Mouse (Mus musculus): ENCODE data around the gene Ms4a4a. TPM values are rescaled to one million over a fixed set of nuclear protein-coding genes. Genes with fewer than 3 reads are reported as not detected.
"Not testable (repeated sequence)": the region's sequence is repeated elsewhere in the genome, so short reads cannot be mapped to it uniquely, and the experiment has no call there.

Ms4a4a gene
- total RNA-seq (2021): 1 to 10 TPM; 2.6 to 6.4 TPM
- long read RNA-seq, experiment 1, partial matches to known transcripts: 1 of 4 reads
- long read RNA-seq, experiment 1, other reads (novel, unspliced or antisense): 3 of 4 reads
- long read RNA-seq, experiment 2, partial matches to known transcripts: 0 of 1 reads
- long read RNA-seq, experiment 2, other reads (novel, unspliced or antisense): 0 of 1 reads

GRCm38 (mm10) chr19:11375273-11375672, at the start of gene Ms4a4a:
Ms4a4a (plus strand) TSS chr19:11375523.
- no peak for DNase-seq

GRCm38 (mm10) chr19:11335932-11336331, 39.4 kb upstream of the Ms4a4a start, which contains the start of gene Ms4a7:
Ms4a7 (minus strand) TSS chr19:11336146.
- no peak for DNase-seq

- no peak for DNase-seq
Measured at GRCm38 (mm10) chr19:11343147-11343546, 32.2 kb upstream of the Ms4a4a start.

- DNase-seq: no peak
Measured at GRCm38 (mm10) chr19:11343992-11344391, 31.3 kb upstream of the Ms4a4a start.

DNA sequence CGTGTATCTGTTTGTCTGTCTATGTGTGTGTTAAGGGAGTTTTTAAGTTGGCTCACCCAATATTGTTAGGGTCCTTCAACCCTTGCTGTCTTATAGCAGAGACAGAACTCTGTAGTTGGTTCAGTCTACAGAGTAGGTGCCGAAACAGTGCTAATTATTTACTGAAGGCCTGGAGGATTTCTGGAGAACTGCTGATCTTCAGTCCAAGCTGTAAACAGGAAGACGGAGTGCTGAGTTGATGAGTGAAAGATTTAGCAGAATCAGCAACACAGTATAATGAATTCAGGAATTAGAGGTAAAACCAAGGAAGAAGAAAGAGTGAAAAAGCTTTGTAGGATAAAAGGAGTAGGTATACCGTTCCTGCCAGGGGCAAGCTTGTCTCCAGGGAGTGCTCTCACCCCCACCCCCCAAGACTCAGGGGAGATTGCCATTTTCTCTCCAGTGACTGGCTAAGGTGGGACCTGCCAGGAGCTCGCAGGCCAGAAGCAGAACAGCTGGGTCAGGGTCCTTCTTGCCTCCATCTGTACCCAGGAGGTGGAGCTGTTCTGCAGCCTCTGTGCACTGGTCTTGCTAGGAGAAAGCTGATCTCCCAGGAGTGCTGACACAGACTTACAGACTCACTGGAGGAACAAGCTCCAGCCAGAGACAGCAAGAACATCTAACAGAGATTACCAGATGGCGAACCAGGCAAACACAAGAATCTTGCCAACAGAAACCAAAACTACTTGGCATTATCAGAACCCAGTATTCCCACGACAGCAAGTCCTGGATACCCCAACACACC, 25.4 kb upstream of the Ms4a4a start:
- no peak for DNase-seq

- DNase-seq: no peak
Measured at GRCm38 (mm10) chr19:11351878-11352277, 23.4 kb upstream of the Ms4a4a start.

DNA sequence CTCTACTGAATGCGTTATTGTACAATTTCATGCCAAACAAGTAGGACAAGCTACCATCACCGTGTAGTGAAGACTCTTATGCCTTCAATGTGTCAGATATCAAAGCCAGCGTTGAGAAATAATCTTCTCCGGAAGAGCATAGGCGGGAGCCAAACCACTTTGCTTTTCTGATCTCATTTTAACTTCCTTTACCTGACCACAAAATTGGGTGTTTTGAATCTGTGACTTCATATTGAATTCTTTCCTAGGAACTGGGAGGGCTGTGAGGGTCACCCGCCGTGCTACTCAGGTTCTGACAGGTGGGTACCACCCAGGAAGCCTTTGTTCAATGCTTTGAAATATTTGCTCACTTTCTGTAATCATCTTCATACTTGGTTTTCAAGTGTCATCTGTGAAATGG, 19.6 kb upstream of the Ms4a4a start:
- no peak for DNase-seq

DNA sequence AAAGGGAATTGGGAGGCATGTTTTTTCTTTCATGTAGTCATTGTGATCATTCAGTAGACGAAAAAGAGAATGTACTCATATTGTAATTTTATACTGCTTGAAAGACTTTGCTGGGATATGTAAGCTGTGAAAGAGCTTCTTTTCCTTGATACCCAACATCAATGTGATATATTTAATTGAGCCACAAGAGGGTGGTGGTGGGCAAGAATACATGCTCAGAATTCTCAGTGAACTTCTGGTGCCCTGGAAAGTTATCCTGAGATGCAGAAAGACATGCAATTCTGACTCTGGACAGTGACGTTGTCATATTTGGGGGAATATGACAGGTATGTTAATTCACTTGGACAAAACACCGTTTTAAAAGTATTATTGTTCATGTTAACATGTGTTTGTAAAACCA, 15.2 kb upstream of the Ms4a4a start:
- no peak for DNase-seq

DNA sequence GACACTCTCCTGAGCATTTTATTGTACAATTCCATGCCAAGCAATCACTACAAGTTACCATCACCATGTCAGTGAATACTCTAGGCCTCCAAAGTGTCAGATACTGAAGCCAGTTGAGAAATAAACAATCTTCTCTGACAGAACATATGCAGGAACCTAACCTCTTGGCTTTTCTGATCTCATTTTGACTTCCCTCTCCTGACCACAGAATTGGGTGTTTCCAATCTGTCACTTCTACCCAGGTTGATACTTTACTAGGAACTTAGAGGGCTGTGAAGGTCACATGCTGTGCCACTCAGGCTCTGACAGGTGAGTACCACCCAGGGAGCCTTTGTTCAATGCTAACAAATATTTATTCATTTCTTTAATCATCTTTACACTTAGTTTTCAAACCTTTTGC, 13.3 kb upstream of the Ms4a4a start:
- DNase-seq: no peak

DNA sequence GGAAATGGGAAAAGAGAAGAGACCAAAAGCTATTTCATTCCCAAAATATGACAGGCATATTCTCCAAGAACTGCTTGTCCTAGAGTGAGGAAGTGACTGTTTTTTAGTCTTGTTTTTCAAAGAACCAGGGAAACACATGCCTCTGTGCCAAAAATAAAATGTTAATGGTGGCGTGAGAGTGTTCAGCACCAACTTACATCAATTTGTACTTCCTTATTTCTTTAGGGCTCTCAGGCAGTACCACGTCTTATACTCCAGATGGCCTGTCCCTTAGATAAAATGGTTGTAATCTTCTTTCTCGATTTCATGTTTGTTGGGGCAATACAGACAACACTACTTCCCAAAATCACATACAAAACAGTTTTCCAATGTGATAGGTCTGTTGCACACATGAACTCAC, 7.0 kb upstream of the Ms4a4a start:
- no peak for DNase-seq

DNA sequence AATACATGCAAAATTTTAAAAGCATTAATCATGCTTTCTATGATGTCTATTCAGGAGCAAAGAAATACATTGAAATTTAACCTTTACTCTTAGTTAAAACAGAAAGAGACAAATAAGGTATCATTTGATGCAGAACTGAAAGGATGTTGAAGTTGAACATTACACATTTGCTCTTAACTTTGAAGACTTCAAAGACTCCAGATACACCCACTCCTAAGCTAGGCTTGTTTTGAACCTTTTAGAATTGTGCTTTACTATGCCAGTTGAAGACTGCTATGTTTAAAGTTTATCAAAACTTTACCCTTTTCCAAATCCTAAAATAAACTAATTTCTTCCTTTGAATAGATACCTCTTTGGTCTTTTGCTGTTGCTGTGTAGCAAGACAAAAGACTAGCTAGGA, 4.1 kb upstream of the Ms4a4a start:
- no peak for DNase-seq

DNA sequence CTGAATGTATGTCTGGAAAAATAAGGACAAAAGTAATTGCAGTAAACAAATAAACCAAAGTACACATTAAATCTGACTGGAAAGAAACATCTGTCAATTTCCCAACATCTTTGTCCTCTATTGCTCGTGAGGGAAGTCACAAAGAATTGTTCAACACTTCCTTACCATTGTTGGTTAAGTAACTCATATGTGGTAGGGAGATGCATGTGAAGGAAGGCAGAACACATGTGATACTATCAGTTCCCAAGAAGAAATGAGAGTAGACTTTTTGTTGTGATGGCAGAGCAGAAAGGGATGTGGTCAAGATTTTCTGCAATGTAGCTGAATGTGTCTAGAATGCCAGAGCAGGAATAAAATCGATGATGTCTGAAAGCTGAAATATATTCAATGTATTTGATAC, 1.1 kb downstream of the Ms4a4a start:
- no peak for DNase-seq

- DNase-seq: no peak
Measured at GRCm38 (mm10) chr19:11387109-11387508, 11.8 kb downstream of the Ms4a4a start.

GRCm38 (mm10) chr19:11387685-11388084, 12.4 kb downstream of the Ms4a4a start:
- no peak for DNase-seq

GRCm38 (mm10) chr19:11388949-11389348, 13.6 kb downstream of the Ms4a4a start:
- no peak for DNase-seq

DNA sequence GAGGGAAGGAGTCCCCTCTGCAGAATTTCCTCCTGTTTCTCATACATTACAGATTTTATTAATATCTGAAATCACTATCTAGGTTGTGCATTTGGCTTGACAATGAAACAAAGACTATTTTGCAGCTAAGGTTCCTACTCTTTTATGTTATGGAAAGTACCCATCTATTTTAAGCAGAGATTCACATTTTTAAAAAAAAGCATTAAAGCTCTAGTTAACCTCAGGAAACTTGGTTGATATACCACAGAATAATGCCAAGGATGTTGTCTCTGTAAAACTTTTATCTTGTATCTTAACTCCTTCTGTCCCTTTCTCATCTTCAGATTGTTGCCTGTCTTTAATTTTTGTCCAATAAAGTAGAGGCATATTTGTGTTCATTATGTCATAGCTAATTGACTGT, 20.4 kb downstream of the Ms4a4a start:
- DNase-seq: no peak

DNA sequence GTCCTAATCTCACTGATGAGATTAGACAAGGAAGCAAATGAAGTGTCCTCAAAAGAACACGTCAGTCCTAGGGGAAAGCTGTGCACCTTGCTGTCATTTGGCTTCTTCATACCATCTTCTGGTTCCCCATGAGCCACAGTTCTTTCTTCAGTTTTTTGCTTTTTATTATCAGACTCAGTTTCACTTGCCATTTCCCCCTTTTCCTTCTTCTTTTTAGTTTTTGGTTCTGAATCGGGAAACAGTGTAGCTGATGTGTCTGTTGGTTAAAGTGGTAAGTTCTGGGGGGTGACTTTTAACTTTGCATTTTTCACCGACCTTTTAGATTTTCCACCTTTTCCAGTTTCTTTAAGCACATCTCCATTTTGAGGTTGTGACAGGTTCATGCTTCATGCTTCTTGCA, 29.2 kb downstream of the Ms4a4a start, which contains the start of gene Ms4a4c:
TSS of gene Ms4a4c (plus strand) at position 244 of the 400 bp plus-strand sequence.
- no peak for DNase-seq

GRCm38 (mm10) chr19:11407428-11407827, 32.1 kb downstream of the Ms4a4a start:
- no peak for DNase-seq

DNA sequence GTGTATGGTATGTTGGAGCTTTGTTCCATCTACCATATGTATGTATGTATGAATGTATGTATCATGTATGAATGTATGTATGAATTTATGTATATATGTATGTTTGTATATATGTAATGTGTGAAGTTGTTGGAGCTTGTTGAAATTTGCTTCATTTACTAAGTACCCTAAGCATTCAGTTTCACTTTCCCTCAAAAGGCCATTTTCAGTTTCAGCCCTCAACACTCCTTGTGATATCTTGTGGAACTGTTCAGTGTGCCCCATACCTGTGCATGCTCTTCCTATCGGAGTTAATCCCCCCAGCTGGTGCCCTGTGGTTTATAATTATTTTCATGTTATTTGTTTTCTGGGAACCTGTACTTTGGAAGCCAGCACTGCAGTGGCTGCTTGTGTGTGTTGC, 33.3 kb downstream of the Ms4a4a start:
- DNase-seq: no peak

DNA sequence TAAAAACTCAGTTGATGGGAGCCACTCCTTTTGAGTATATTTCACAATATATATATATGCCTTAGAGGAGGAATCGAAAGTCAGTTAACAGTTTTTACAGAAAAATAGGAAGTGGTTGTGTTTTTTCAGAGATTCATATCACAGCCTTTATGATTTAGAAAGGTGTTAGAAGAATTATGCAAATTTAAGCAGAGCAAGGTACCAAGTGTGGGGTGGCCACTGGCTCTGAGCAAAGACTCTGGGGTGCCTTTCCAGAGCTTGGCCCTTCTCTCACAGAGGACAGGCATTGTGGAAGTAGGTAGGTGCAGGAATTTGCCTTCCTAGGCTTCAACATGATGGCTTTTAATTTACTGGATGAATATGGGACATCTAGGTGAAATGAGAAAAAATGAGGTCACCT, 36.3 kb downstream of the Ms4a4a start:
- no peak for DNase-seq

DNA sequence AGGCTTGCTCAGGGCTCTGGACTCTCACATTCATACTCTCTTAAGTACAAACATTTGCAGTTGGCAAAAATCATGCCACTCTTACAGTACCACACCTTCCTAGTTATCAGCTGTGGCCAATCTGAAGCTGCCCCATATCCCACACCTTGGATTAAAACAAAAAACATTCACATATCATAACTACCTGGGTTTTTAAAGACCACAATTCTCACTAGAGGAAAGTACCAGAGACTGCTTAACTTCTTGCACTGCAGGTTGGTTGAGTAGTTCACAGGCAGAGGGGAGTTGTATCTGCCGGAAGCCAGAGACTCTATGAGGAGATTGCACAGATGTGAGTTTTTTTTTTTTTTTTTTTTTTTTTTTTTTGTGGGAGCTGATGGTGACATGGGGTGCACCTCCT, 38.8 kb downstream of the Ms4a4a start:
- DNase-seq: no peak

GRCm38 (mm10) chr19:11415581-11415980, 40.3 kb downstream of the Ms4a4a start:
- DNase-seq: no peak

DNA sequence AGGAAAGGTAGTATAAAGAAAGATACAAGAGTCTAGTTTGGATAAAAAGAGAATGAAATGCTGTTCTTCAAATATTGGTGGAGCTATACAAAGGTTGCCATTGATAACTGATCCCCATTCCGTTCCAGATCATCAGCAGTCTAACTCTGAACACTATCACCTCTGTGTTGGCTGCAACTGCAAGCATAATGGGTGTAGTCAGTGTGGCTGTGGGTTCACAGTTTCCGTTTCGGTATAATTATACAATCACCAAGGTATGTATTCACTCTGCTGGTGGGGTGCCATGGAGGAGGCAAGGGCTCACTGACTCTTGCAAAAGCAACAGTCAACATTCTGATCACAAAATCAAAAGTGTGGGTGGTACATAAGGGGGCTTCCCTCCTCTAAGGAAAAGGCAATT, 43.5 kb downstream of the Ms4a4a start:
- not testable (repeated sequence) for DNase-seq

- not testable (repeated sequence) for DNase-seq
Measured at GRCm38 (mm10) chr19:11431209-11431608, 55.9 kb downstream of the Ms4a4a start.
